Mouse (Mus musculus): ENCODE data around the gene Ttll5. TPM values are rescaled to one million over a fixed set of nuclear protein-coding genes. Genes with fewer than 3 reads are reported as not detected.

The Ttll5 gene
- total and polyA plus RNA-seq, 3 experiments = 7.4 to 18.5 TPM; not detected in 1

DNA sequence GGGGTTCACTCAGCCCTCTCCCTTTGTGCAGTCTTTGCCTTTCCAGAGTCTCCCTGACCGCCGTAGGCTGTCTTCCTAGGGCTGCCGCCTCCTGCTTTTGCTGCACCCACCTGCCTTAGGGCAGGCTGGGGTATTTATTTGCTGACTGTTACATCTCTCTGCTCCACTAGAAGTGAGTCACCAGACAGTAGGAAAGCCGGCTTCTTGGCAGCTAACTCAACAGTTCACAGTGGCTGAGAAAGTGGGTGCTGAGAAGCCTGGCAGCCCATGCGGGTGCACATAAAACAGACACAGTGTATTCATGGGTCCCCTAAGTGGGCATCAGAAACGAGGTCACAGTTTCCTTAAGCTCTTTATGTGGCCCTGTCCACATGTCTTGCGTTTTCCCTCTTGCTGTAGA, 261.4 kb downstream of the Ttll5 start:
- TF ChIP-seq MYC (IDR thresholded peaks at IDR 0.05; ENCODE audit: low read depth, low read length) = no peak
- no peak for TF ChIP-seq EP300 (IDR thresholded peaks at IDR 0.05; ENCODE audit: low read depth in 1 of 2, low read length in 2 of 2)
- TF ChIP-seq ETS1 (IDR thresholded peaks at IDR 0.05; ENCODE audit: low read depth, low read length) = no peak
- no peak for TF ChIP-seq MYB (IDR thresholded peaks at IDR 0.05; ENCODE audit: low read depth, low read length)
- no peak for TF ChIP-seq TBP (IDR thresholded peaks at IDR 0.05; ENCODE audit: low read depth, low read length)
- no peak for TF ChIP-seq USF1 (IDR thresholded peaks at IDR 0.05; ENCODE audit: low read depth, low read length)
- TF ChIP-seq GABPA (IDR thresholded peaks at IDR 0.05; ENCODE audit: low read depth, low read length) = no peak
- no peak for TF ChIP-seq HCFC1 (IDR thresholded peaks at IDR 0.05; ENCODE audit: low read depth, low read length)
- no peak for TF ChIP-seq E2F4 (IDR thresholded peaks at IDR 0.05; ENCODE audit: borderline replicate concordance, low read depth, low read length)
- no peak for TF ChIP-seq MAZ (IDR thresholded peaks at IDR 0.05; ENCODE audit: low read depth, low read length)
- TF ChIP-seq MAX (IDR thresholded peaks at IDR 0.05; ENCODE audit: low read length) = no peak
- TF ChIP-seq MAFK (IDR thresholded peaks at IDR 0.05; ENCODE audit: borderline replicate concordance, low read depth, low read length) = no peak
- TF ChIP-seq POLR2AphosphoS2 (IDR thresholded peaks at IDR 0.05; ENCODE audit: low read length) = no peak
- TF ChIP-seq RCOR1 (IDR thresholded peaks at IDR 0.05; ENCODE audit: low read depth, low read length) = no peak
- no peak for TF ChIP-seq NRF1 (IDR thresholded peaks at IDR 0.05; ENCODE audit: insufficient read depth, low read depth, low read length, poor library complexity, severe bottlenecking)
- TF ChIP-seq TCF12 (IDR thresholded peaks at IDR 0.05; ENCODE audit: low read depth, low read length) = no peak
- no peak for TF ChIP-seq USF2 (IDR thresholded peaks at IDR 0.05; ENCODE audit: borderline replicate concordance in 1 of 2, insufficient read depth in 1 of 2, low read depth in 1 of 2, low read length in 2 of 2)
- no peak for TF ChIP-seq CTCF (IDR thresholded peaks at IDR 0.05 in 2 of 3, conservative IDR thresholded peaks at IDR 0.05 in 1 of 3; ENCODE audit: control insufficient read depth in 1 of 3, insufficient read depth in 1 of 3, low read depth in 2 of 3, low read length in 3 of 3, poor library complexity in 1 of 3, severe bottlenecking in 1 of 3)
- no peak for TF ChIP-seq CHD1 (IDR thresholded peaks at IDR 0.05; ENCODE audit: low read depth, low read length)
- TF ChIP-seq KAT2A (conservative IDR thresholded peaks at IDR 0.05; ENCODE audit: low read depth, low read length) = no peak
- no peak overlapping the region for H3K4me3 ChIP-seq (ENCODE audit: control insufficient read depth in 1 of 2, insufficient read depth in 1 of 2, low read depth in 2 of 2, low read length in 2 of 2)
- H3K4me1 ChIP-seq (ENCODE audit: control insufficient read depth in 1 of 2, insufficient read depth in 2 of 2, low read length in 2 of 2) = no peaks in the 10 kb centered on the region
- H3K9ac ChIP-seq (ENCODE audit: control insufficient read depth, low read depth, low read length, poor library complexity, severe bottlenecking) = no peak overlapping the region
- H3K27me3 ChIP-seq (ENCODE audit: control insufficient read depth in 1 of 2, insufficient read depth in 2 of 2, low read length in 2 of 2) = no peaks in the 10 kb centered on the region; a peak in 1 of 4 replicates
- no peaks in the 10 kb centered on the region for H3K9me3 ChIP-seq (replicated peaks; ENCODE audit: insufficient read depth, low read length)
- no peak overlapping the region for H3K27ac ChIP-seq (ENCODE audit: control insufficient read depth, low read depth, low read length)
- no peaks in the 10 kb centered on the region for H3K79me2 ChIP-seq (ENCODE audit: control insufficient read depth, insufficient read depth, low read length, poor library complexity)
- H3K36me3 ChIP-seq (ENCODE audit: control insufficient read depth in 1 of 2, insufficient read depth in 2 of 2, low read length in 2 of 2) = no peaks in the 10 kb centered on the region
- no peak for DNase-seq (ENCODE audit: low read depth, low spot score)

- Histone ChIP-seq H3K4me1 (ENCODE audit: control insufficient read depth in 1 of 2, insufficient read depth in 2 of 2, low read length in 2 of 2) (no peaks in the 10 kb centered on the region), H3K36me3 (ENCODE audit: control insufficient read depth in 1 of 2, insufficient read depth in 2 of 2, low read length in 2 of 2) (no peaks in the 10 kb centered on the region), H3K27me3 (ENCODE audit: control insufficient read depth in 1 of 2, insufficient read depth in 2 of 2, low read length in 2 of 2) (no peaks in the 10 kb centered on the region; a peak in 1 of 4 replicates), H3K27ac (ENCODE audit: control insufficient read depth, low read depth, low read length) (no peak overlapping the region), H3K79me2 (ENCODE audit: control insufficient read depth, insufficient read depth, low read length, poor library complexity) (no peaks in the 10 kb centered on the region), H3K4me3 (ENCODE audit: control insufficient read depth in 1 of 2, insufficient read depth in 1 of 2, low read depth in 2 of 2, low read length in 2 of 2) (no peak overlapping the region), H3K9me3 (replicated peaks; ENCODE audit: insufficient read depth, low read length) (no peaks in the 10 kb centered on the region), H3K9ac (ENCODE audit: control insufficient read depth, low read depth, low read length, poor library complexity, severe bottlenecking) (no peak overlapping the region)
- DNase-seq (ENCODE audit: low read depth, low spot score) = no peak
- no peak for TF ChIP-seq NELFE (IDR thresholded peaks at IDR 0.05; ENCODE audit: low read depth, low read length)
- TF ChIP-seq SMC3 (IDR thresholded peaks at IDR 0.05; ENCODE audit: low read depth, low read length) = no peak
- TF ChIP-seq TCF12 (IDR thresholded peaks at IDR 0.05; ENCODE audit: low read depth, low read length) = no peak
- no peak for TF ChIP-seq ZC3H11A (IDR thresholded peaks at IDR 0.05; ENCODE audit: low read depth, low read length)
- TF ChIP-seq TBP (IDR thresholded peaks at IDR 0.05; ENCODE audit: low read depth, low read length) = no peak
- no peak for TF ChIP-seq RAD21 (IDR thresholded peaks at IDR 0.05; ENCODE audit: low read depth, low read length)
- TF ChIP-seq POLR2AphosphoS5 (IDR thresholded peaks at IDR 0.05; ENCODE audit: borderline replicate concordance, low read depth, low read length) = no peak
- TF ChIP-seq POLR2AphosphoS2 (IDR thresholded peaks at IDR 0.05; ENCODE audit: low read length) = no peak
- TF ChIP-seq JUND (IDR thresholded peaks at IDR 0.05; ENCODE audit: low read depth, low read length) = no peak
These were observed 262.1 kb downstream of the Ttll5 start for GRCm38 (mm10) chr12:86086550-86086949.
